Mouse (Mus musculus) embryonic facial prominence, embryonic 10.5 days (tissue): Measurements from ENCODE around the gene Ripor1. TPM values are rescaled to one million over a fixed set of nuclear protein-coding genes. Genes with fewer than 3 reads are reported as not detected.

ENCODE experiments used
- DNase-seq: peaks from one replicate; pipeline ENCODE4 v3.0.0-alpha.2; 2017; ENCODE audit warnings: low spot score
- H3K27ac ChIP-seq: fragments of 300-500 bp; sonication (generic); replicated peaks from 2 replicates; pipeline ENCODE4 v1.5.1; 2016; ENCODE audit warnings: mild to moderate bottlenecking
- H3K27me3 ChIP-seq: fragments of 300-500 bp; sonication (generic); replicated peaks from 2 replicates; pipeline ENCODE4 v1.6.1; 2016; ENCODE audit warnings: low read depth, mild to moderate bottlenecking; ENCODE audit not compliant: poor library complexity, severe bottlenecking
- H3K36me3 ChIP-seq: fragments of 300-500 bp; sonication (generic); replicated peaks from 2 replicates; pipeline ENCODE4 v1.6.1; 2016; ENCODE audit warnings: mild to moderate bottlenecking, moderate library complexity
- H3K4me1 ChIP-seq: fragments of 300-500 bp; sonication (generic); 2 replicates; pipeline ENCODE4 v1.6.1; 2016
- H3K4me3 ChIP-seq: fragments of 300-500 bp; sonication (generic); 2 replicates; pipeline ENCODE4 v1.5.1; 2016; ENCODE audit warnings: mild to moderate bottlenecking, moderate library complexity
- H3K9me3 ChIP-seq: fragments of 300-500 bp; sonication (generic); 2 replicates; pipeline ENCODE4 v1.6.1; 2016; ENCODE audit warnings: mild to moderate bottlenecking
- WGBS: fragments of 180-500 bp; shearing (Covaris S2); methylation state at CpG from one replicate; pipeline ENCODE4 v1.1.7; 2016; 5-methylcytosine and 5-hydroxymethylcytosine counted together
- microRNA counts: library from miRNA; unstranded; fragments of <30 nt; microRNA quantifications from one replicate; lab custom pipeline; 2017
- microRNA-seq: library from miRNA; unstranded; fragments of <30 nt; microRNA quantifications from one replicate; pipeline ENCODE4, GENCODE M21; 2017
- polyA plus RNA-seq: library from polyadenylated mRNA; unstranded; fragments of >200 nt; fragmentation: Nextera tagmentation; extraction: Ambion mirVana; gene quantifications from 2 replicates; pipeline ENCODE4 v1.2.1, GENCODE M21; 2016

Gene Ripor1
- polyA plus RNA-seq, 1 experiment from 2014 or later: 13.5 TPM

DNA sequence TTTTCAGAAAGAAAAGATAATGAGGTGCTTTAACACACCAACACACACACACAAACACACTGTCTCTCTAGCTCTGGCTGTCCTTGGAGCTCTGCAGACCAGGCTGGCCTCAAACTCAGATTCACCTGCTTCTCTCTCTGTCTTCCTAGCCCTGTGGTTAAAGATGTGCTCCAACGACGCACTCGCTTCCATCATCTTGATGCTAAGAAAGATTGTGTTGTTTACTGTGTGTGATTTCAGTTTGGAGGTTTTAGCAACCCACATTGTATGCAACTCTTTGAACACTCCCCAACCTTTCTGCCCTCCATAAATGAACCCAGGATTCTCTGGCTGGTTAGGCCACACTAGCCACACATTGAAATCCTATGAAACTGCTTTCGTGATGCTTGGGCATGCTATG, 33.5 kb downstream of the Ripor1 start:
- Histone ChIP-seq H3K27me3 (no peaks in the 10 kb centered on the region), H3K4me3 (peak overlapping the region; percentile 96), H3K9me3 (no peaks in the 10 kb centered on the region), H3K4me1 (peaks cover 29% of the 10 kb centered on the region), H3K27ac (0 out of 2 replicates have a peak overlapping the region, but pooled peaks have one; percentile 100), H3K36me3 (peaks cover 25% of the 10 kb centered on the region)
- WGBS: 94% methylated on average over 4 of the region's 4 CpGs
- no peak for DNase-seq

DNA sequence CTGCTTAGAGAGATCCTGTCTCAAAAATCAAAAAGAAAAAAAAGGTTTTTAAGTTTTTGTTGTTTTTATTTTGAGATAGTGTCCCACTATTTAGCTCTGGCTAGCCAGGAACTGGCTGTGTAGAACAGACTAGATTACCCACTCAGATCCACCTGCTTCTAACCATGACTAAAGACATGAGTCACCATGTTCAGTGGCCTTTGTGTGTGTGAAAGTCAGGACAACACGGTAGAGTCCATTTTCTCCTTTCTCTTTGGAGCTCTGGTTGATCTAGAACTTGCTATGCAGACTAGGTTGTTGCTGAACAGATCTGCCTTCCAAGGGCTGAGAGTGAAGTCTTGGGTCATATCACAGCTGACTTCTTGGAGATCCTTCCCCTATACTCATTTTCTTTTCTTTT, 34.8 kb downstream of the Ripor1 start:
- no peak overlapping the region for H3K27ac ChIP-seq
- H3K27me3 ChIP-seq: no peaks in the 10 kb centered on the region
- no peak overlapping the region for H3K4me3 ChIP-seq
- DNase-seq: no peak
- peaks cover 28% of the 10 kb centered on the region for H3K4me1 ChIP-seq
- no peaks in the 10 kb centered on the region for H3K9me3 ChIP-seq
- 93% methylated on average over 1 of the region's 1 CpGs for WGBS
- peaks cover 39% of the 10 kb centered on the region for H3K36me3 ChIP-seq

GRCm38 (mm10) chr8:105640511-105640910, 35.5 kb downstream of the Ripor1 start:
- H3K36me3 ChIP-seq: peaks cover 45% of the 10 kb centered on the region
- H3K4me1 ChIP-seq: peaks cover 21% of the 10 kb centered on the region
- 95% methylated on average over 2 of the region's 2 CpGs for WGBS
- H3K9me3 ChIP-seq: no peaks in the 10 kb centered on the region
- no peak for DNase-seq
- H3K27me3 ChIP-seq: no peaks in the 10 kb centered on the region
- no peak overlapping the region for H3K27ac ChIP-seq
- no peak overlapping the region for H3K4me3 ChIP-seq

- no peak overlapping the region for H3K27ac ChIP-seq
- peaks cover 73% of the 10 kb centered on the region for H3K36me3 ChIP-seq
- WGBS: 89% methylated on average over 1 of the region's 1 CpGs
- no peak for DNase-seq
- no peaks in the 10 kb centered on the region for H3K27me3 ChIP-seq
- H3K4me3 ChIP-seq: no peak overlapping the region
- no peaks in the 10 kb centered on the region for H3K4me1 ChIP-seq
- H3K9me3 ChIP-seq: no peaks in the 10 kb centered on the region
Observed at GRCm38 (mm10) chr8:105645205-105645604, 40.1 kb downstream of the Ripor1 start.

DNA sequence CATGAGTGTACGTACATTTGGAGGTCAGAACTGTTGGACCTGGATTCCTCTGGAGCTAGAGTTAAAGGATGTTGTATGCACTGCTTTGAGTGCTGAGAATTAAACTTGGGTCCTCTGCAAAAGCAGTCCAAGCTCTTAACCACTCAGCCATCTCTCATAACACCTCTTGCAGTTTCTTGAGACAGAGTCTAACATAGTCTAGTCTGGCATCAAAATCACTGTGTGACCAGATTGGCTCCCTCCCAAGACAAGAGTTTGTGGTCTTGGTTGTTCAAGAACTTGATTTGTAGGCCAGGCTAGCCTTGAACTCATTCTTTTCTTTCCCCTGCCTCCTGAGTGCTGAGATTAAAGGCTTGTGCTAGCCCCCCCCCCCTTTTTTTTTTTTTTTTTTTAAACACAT, 43.9 kb downstream of the Ripor1 start:
- Histone ChIP-seq H3K27me3 (no peaks in the 10 kb centered on the region), H3K4me3 (no peak overlapping the region), H3K36me3 (peaks cover 93% of the 10 kb centered on the region), H3K27ac (no peak overlapping the region), H3K4me1 (no peaks in the 10 kb centered on the region), H3K9me3 (no peaks in the 10 kb centered on the region)
- DNase-seq: no peak
- WGBS: 90% methylated on average over 1 of the region's 1 CpGs

- H3K27me3 ChIP-seq: no peaks in the 10 kb centered on the region
- no peak overlapping the region for H3K4me3 ChIP-seq
- no peaks in the 10 kb centered on the region for H3K9me3 ChIP-seq
- peaks cover 58% of the 10 kb centered on the region for H3K36me3 ChIP-seq
- H3K27ac ChIP-seq: no peak overlapping the region
- DNase-seq: no peak
- no peaks in the 10 kb centered on the region for H3K4me1 ChIP-seq
Observed at GRCm38 (mm10) chr8:105657641-105658040, 52.6 kb downstream of the Ripor1 start.

- WGBS: 88% methylated on average over 3 of the region's 3 CpGs
- H3K27me3 ChIP-seq: no peaks in the 10 kb centered on the region
- no peak overlapping the region for H3K27ac ChIP-seq
- DNase-seq: no peak
- no peaks in the 10 kb centered on the region for H3K4me1 ChIP-seq
- no peak overlapping the region for H3K4me3 ChIP-seq
- H3K9me3 ChIP-seq: no peaks in the 10 kb centered on the region
- H3K36me3 ChIP-seq: peaks cover 62% of the 10 kb centered on the region
Observed at GRCm38 (mm10) chr8:105661167-105661566, 56.1 kb downstream of the Ripor1 start.

MicroRNA genes within 50 kb of the gene (microRNA counts, 519-probe panel; counts per million panel counts)
- 2,849 counts per million, percentile 67 among the panel's probes with 10 or more counts for microRNA mmu-miR-1966 (lab: Ali Mortazavi, UCI)

Small RNAs within 50 kb of the gene (microRNA-seq; reads per million reads assigned to microRNA genes)
- not detected for gene Mir1966

Other genes with a start within 250 kb of the Ripor1 start
- 0.34 and 0.83 TPM in 2 replicates for gene Plekhg4, start 232.0 kb upstream of the Ripor1 start, polyA plus RNA-seq
- gene Kctd19, start 191.8 kb upstream of the Ripor1 start, polyA plus RNA-seq: 0.08 and 0.16 TPM in 2 replicates
- 0.29 and 0.67 TPM in 2 replicates for gene Lrrc36, start 191.7 kb upstream of the Ripor1 start, polyA plus RNA-seq
- gene Tppp3, start 133.7 kb upstream of the Ripor1 start, polyA plus RNA-seq: 35.7 and 48.8 TPM in 2 replicates
- gene Zdhhc1, start 108.4 kb upstream of the Ripor1 start, polyA plus RNA-seq: 19.2 and 20.5 TPM in 2 replicates
- 18.8 and 22.2 TPM in 2 replicates for gene Hsd11b2, start 86.5 kb upstream of the Ripor1 start, polyA plus RNA-seq
- gene Atp6v0d1, start 39.2 kb upstream of the Ripor1 start, polyA plus RNA-seq: 64.7 and 64.9 TPM in 2 replicates
- gene Ctcf, start 31.3 kb downstream of the Ripor1 start, polyA plus RNA-seq: 136 and 137 TPM in 2 replicates
- gene Agrp, start 32.1 kb downstream of the Ripor1 start, polyA plus RNA-seq: 0.59 and 0.64 TPM in 2 replicates
- 1.5 TPM in 2 replicates for gene Carmil2, start 81.0 kb downstream of the Ripor1 start, polyA plus RNA-seq
- gene Acd, start 95.8 kb downstream of the Ripor1 start, polyA plus RNA-seq: 67.7 and 72.6 TPM in 2 replicates
- 15.1 and 16.8 TPM in 2 replicates for gene Pard6a, start 95.9 kb downstream of the Ripor1 start, polyA plus RNA-seq
- gene 4933405L10Rik, start 102.4 kb downstream of the Ripor1 start, polyA plus RNA-seq: not detected in 2 replicates
- gene Enkd1, start 103.0 kb downstream of the Ripor1 start, polyA plus RNA-seq: 49.3 and 54.0 TPM in 2 replicates
- gene Gfod2, start 153.4 kb downstream of the Ripor1 start, polyA plus RNA-seq: 34.7 and 36.6 TPM in 2 replicates
- 11.4 and 12.1 TPM in 2 replicates for gene Ranbp10, start 222.1 kb downstream of the Ripor1 start, polyA plus RNA-seq
- gene Tsnaxip1, start 222.5 kb downstream of the Ripor1 start, polyA plus RNA-seq: 0.19 and 0.40 TPM in 2 replicates
- gene Cenpt, start 248.0 kb downstream of the Ripor1 start, polyA plus RNA-seq: 49.6 and 51.2 TPM in 2 replicates
- 82.1 and 83.0 TPM in 2 replicates for gene Thap11, start 249.9 kb downstream of the Ripor1 start, polyA plus RNA-seq